Mouse (Mus musculus) spleen, postnatal 36 days (tissue): ENCODE measurements at regions not wholly inside any gene's neighbourhood (a gene's known extent, or its start where the extent isn't known, plus 50 kb on each side); places are given as distances from the start of the nearest gene placed in this dataset.

Source experiments
- DNase-seq, 2 experiments: peaks; one replicate each; pipeline ENCODE4 v3.0.0; 2022; ENCODE audit warnings: low spot score in 2 of 2, mixed read lengths in 1 of 2

GRCm38 (mm10) chr15:88035486-88035885 lies 491.4 kb downstream of the Fam19a5 start:
- DNase-seq: no peak

DNA sequence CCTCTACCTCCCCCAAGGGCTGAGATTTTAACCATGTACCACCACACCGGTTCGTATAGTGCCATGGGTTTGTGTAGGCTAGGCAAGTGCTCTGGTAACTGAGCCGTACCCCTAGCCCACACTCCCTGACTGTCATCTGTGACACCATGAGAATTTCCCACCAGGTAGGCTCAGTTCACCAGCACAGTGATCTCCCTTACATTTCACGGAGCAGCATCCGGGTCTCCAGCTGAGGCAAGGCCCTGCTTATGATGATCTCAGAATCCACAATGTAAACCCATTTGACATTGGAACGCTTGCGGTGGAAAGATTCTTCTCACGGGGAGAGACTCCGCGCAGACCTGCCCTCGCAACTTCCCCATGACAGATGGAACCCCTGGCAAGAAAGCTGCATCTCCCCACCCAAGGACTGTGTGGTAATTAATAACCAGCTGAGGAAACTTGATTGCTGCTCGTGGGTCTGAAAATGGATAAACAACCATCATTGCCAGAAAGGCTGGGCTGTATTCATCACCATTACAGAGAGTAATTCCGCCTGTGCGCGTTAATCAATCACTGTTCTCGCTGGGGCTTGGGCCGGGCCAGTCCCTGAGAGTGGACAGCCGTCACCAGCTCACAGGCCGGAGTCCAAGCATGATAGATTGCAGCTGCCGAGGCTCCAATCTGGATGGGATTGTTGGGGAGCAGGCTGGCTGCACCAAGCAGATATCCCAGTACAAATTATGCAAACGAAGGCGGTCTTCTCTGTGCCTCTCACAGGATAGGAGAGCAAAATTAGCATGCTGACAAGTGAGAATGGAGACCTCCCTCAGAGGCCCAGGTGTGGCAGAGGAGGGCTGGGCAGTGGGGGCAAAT lies 492.3 kb downstream of the Fam19a5 start:
- DNase-seq: no peak

DNA sequence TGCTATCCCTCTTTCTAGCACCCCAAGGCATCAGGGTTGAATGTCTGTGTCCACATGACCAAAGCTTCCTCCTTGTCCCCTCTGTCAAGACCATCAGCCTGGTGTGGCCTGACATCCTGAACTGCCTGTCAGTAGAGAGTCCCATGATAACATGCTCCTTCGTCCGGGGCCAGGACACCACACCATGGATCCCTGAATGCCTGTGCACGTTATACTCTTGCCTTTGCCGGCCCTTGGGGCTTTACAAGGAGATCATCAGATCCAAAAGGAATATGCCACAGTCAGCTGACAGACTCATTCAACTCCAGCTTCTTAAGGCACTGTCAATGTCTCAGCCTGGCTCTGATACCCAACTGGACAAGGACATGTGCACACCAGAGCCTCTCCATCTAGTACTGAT lies 493.5 kb downstream of the Fam19a5 start:
- DNase-seq: no peak

GRCm38 (mm10) chr15:88042821-88043220 lies 498.7 kb downstream of the Fam19a5 start:
- DNase-seq: no peak

GRCm38 (mm10) chr15:88058071-88058470 lies 514.0 kb downstream of the Fam19a5 start:
- DNase-seq: no peak

GRCm38 (mm10) chr15:88060935-88061334 lies 516.8 kb downstream of the Fam19a5 start:
- no peak for DNase-seq

- DNase-seq: no peak
Measured at GRCm38 (mm10) chr15:88063041-88063440, 518.9 kb downstream of the Fam19a5 start.

DNA sequence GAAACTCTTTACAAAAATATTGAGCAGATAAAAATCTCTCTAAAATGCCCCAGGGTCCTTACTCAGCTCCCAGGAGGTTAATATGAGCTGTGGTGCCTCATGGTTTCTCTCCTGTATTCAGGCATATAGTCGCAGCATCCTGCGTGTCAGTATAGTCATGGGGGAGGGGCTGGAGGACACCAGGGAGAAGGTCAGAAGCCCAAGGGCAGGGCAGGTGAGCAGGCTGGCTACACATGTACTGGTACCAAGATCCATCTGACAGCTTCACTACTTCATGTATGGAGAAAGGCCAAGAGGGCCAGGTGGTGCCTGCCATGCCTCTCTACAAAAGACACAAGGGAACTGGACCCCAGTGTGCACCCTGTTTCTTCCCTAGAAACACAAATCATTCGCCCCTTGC lies 524.4 kb downstream of the Fam19a5 start:
- DNase-seq: no peak

DNA sequence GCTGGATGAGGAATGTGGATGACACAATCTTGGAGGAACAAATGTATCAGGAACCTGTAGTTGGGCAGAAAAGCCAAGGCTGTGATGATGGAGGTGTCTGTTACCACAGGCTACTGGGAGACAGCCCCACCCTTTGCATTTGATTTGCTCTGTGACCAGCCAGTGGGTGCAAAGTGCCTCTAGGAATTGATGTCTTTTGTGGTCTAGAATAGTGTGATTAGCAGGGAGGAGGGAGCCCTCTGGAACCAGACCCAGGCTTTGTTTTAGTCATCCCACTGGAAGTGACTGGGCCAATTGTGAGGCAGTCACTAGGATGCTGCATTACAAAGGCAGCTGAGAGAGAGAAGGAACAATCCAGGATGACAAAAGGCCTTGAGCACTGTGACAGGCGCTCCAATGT lies 527.4 kb upstream of the Zdhhc25 start:
- DNase-seq: no peak

- DNase-seq: no peak
Measured at GRCm38 (mm10) chr15:88083911-88084310, 516.2 kb upstream of the Zdhhc25 start.

- no peak for DNase-seq
Measured at GRCm38 (mm10) chr15:88085631-88086030, 514.5 kb upstream of the Zdhhc25 start.

DNA sequence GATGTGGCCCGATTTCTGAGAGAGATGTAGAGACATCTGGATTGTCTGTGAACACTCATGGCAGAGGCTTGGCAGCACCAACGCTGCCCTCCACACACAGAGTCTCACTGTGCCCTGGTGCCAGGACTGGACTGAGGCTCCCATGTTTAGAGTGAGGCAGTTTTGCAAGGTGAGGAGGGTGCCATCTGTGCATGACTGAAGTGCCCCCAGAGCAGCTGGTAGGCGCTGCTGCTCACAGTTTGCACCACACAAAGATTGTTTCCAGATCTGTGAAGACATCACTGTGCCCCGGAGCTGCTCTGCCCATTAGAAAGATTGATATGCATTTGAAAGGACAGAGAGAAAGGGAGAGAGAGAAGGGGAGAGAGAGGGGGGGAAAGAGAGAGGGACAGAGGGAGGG lies 510.6 kb upstream of the Zdhhc25 start:
- DNase-seq: no peak

- no peak for DNase-seq
Measured at GRCm38 (mm10) chr15:88091390-88091789, 508.7 kb upstream of the Zdhhc25 start.

DNA sequence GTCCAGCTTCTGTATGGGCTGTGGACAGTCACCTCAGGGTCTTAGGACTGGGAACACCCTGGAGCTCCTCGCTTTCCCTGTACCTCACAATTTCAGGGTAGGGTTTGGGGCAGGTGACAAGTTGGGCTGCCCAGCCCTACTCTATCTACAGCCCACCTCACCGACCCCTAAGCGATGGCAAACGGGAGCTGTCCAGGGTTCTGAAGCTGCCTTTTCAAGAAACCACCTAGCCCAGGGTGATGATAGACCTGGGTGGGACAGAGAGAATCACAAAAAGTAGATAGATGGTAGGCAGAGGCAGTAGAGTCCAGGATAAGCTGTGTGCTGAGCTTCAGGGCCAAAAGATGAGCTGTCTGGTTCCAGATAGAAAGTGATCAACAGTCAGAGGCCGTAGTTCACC lies 479.7 kb upstream of the Zdhhc25 start:
- DNase-seq: no peak

DNA sequence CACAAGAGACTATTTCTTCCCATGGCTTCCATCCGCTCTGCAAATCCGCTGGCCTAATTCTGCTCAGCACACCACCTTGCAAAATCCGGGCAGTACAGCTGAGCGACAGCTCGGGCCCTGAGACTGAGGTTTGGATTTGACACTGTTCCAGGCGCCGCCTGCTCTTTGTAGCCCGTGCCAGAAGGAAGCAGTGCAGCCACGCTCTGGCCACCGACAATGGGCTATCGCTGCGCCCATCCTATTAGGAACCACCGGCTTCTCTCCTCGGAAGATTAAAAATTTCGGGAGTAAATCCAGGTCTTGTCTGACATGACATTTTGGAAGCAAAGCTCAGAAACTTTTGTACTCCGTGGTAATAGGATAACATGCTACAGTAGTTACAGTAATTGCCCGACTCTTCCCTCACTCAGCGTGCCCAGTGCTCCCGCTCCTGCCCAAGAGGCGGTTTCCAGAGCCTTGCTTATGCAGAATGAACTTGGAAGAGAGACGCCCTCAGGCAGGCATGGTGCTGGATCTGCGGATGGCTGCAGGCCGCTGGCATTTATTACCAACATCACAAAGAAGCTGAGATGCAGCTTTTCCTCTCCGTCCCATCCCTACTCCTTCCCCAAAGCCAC lies 476.1 kb upstream of the Zdhhc25 start:
- DNase-seq: no peak

DNA sequence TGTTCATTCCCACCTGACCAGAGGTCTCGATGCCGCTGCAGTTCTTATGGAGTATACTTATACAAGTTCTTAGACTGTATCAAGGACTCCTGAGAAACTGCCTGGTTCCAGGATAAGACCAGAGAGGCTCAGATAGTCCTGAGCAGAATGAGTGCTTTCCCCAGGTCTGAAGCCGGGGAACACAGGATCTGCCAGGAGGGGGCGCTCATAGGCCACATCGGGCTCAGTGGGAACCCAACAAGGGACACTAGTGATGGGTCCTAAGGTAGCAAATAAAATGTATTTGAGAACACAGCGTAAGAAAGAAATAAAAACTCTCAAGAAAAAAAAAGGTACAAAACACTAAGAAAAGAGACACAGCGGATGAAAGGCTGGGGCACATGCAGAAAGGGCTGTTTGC lies 454.0 kb upstream of the Zdhhc25 start:
- no peak for DNase-seq

GRCm38 (mm10) chr15:88151199-88151598 lies 448.9 kb upstream of the Zdhhc25 start:
- DNase-seq: no peak

GRCm38 (mm10) chr15:88159618-88160170 lies 440.4 kb upstream of the Zdhhc25 start:
- DNase-seq: no peak

DNA sequence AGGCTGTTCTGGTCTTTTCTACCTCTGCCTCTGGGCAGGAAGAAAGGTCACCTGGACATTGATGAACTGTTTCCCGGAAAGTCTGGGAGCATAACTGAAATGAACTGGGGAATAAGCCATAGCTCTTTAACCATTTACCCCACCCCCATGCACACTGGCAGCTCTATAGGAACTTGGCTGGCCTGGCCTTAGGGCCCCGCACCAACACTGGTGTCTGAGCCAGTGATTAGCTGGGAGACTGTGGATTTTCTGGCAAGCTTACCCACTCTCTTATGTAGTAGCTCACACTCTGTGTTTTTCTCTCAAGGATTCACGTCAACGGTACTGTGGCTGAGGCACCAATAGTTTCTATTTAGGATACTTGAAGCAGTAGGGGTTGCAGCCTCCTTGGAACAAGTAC lies 439.8 kb upstream of the Zdhhc25 start:
- no peak for DNase-seq

DNA sequence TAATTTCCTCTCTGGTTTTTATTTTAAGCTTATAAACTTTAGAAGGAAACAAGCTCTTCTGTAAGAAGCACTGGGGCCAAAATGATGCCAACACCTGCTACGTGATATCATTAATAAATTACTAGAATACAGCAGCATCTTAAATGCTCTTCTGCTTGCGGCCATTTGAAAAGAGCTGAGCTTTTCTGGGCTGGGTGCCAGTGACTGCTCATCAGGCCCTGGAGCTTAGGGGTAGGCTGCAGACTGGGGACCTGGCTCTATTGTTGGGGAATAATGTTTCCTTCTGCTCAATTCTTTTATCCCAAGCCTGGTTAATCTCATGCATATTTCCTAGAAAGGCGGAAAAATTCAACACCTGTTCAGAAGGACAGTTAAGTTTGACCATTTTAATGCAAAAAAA lies 436.7 kb upstream of the Zdhhc25 start:
- DNase-seq: no peak

DNA sequence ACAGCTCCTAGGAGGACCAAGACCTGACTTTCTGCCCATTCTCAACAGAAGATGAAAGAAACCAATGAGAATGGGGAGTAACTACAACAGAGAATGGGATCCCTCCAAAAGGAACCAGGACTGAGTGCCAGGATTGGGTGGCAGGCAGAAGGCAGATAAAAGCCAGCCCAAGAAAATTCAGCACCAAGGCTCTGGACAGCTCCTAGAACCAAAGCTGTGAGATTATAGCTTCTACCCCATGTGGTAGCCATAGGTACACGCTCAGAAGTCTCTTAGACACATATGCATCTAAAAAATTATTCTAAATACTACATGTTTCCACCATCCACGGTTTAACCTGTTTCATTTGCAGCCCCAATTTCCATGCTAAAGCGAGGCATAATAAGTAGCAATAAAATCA lies 425.8 kb upstream of the Zdhhc25 start:
- no peak for DNase-seq

DNA sequence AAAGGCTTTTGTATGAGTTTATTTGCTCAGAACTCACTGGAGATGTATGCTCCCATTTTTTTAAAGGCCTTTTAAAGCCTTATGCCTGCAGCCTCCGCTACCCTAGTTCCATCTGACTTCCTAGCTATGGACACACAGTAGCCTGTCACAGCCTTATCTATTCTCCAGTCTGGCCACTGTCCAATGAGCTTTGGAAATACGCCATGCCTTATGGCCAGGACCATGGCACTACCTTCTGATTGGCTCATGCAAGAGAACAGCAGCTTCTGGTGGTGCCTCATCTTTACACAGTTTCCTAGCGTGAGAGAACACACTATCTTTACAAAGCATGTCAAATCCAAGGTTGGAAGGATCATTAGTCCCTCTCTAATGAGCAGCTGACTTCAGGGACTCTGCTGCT lies 424.1 kb upstream of the Zdhhc25 start:
- no peak for DNase-seq

- DNase-seq: no peak
Measured at GRCm38 (mm10) chr15:88196539-88196938, 403.6 kb upstream of the Zdhhc25 start.
